Mouse (Mus musculus) layer of hippocampus, postnatal 10 days (tissue): ENCODE results near the gene Stt3b. TPM values are rescaled to one million over a fixed set of nuclear protein-coding genes. Genes with fewer than 3 reads are reported as not detected.

Experiments
- DNase-seq, 2 experiments: peaks; one replicate each; pipeline ENCODE4 v3.0.0; 2021; ENCODE audit warnings: low spot score in 2 of 2
- long read RNA-seq: library from polyadenylated mRNA; stranded (forward); transcript quantifications from one replicate; pipeline ENCODE4 v2.0.0, GENCODE M21; 2023
- total RNA-seq, 2 experiments: library from RNA; stranded (reverse); gene quantifications; 2 replicates each; pipeline ENCODE4 v1.2.3; 2021

The Stt3b gene
- total RNA-seq: 100 to 1,000 TPM in 1 of 2 experiments, 10 to 100 TPM in 1; 98.2 to 105 TPM
- long read RNA-seq, full-length matches to known transcripts: 54 of 64 reads
- long read RNA-seq, partial matches to known transcripts: 4 of 64 reads
- long read RNA-seq, other reads (novel, unspliced or antisense): 6 of 64 reads

- peak; percentile 99 to 100 for DNase-seq
These were observed at the start of gene Stt3b for GRCm38 (mm10) chr9:115310346-115311222. Stt3b (minus strand) TSS chr9:115310421.

DNA sequence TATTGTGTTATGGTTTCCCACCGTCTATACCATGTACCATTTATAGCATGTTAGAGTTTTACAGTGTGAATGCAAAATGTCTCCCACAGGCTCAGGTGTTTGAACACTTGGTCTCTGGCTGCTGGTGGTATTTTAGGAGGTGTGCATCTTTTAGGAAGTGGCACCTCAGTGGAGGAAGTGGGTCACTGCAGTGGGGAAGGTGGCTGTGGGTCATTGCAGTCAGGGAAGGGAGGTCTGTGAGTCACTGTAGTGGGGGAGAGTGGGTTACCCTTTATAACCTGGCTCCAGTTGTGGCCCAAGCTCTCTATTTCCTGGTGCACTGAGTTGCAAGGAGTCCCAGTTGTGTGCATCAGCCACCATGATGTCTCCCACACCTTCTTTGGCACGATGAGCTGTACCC lies 48.2 kb upstream of the Stt3b start:
- DNase-seq: no peak

- no peak for DNase-seq
These were observed 47.8 kb upstream of the Stt3b start for GRCm38 (mm10) chr9:115357996-115358395.

GRCm38 (mm10) chr9:115356731-115357458 lies 46.7 kb upstream of the Stt3b start:
- DNase-seq: no peak

- DNase-seq: no peak
These were observed 45.8 kb upstream of the Stt3b start for GRCm38 (mm10) chr9:115355972-115356371.

- no peak for DNase-seq
These were observed 39.7 kb upstream of the Stt3b start for GRCm38 (mm10) chr9:115349741-115350512.

DNA sequence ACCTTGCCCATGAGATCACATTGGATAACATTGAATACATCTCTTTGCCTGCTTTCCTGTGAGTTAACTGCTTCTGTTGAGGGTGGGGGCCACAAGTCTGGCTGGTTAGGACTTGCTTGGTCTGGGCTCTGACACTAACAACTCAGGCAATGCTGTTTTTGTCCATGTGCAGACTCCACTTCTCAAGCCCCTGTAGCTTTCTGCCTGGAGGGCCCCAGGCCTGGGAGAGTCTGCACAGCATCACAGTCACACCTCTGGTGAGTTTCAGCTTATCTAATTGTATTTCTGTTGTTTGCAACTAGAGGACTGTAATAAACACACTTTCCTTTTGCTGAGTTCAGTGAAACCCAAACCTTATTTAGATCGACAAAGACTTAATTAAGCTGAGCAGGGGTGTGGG lies 38.9 kb upstream of the Stt3b start:
- no peak for DNase-seq

- no peak for DNase-seq
These were observed 34.7 kb upstream of the Stt3b start for GRCm38 (mm10) chr9:115344930-115345329.

DNA sequence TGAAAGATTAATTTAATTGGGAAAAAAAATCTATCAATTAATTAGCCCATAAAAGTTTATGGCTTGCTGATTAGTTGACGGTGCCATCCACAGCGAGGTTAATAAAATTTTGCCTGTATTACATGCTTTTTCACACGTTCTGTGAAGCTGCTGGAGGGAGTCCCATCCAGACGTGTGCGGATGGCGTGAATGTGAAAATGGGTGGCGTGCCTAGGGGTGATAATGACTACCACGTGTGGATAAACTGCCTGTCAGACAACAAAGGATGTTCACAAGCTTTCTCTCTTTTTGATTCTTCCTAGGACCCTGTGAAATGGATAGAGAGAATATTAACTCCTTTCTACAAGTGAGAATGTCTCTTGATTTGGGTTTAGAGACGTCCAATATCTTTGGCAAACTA lies 31.4 kb upstream of the Stt3b start:
- DNase-seq: no peak

DNA sequence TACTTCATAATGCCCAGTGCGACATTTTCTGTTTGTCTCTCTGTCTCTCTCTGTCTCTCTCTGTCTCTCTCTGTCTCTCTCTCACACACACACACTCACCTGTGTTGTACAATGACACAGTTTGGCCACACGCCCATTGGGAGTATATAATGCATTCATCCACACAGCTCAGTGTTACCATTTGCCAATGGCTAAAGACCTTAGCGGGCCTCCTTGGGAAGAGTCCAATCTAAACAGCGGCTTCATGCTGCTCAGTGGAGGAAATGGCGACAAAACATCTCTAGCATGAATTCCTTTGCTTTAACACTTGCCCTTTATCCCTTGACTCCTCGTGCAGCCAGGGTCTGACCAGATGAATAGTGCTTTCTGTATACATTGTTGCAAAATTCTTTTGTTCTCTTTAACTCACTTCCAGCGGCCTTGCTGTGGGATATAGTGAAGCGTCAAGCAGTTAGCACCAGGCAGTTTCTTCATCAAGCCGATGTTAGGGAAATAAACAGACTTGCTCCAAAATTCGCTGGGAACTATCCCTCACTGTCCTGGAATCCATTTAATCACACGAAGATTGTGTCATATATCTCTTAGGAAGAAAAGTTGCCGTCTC lies 30.1 kb upstream of the Stt3b start:
- DNase-seq: no peak

- DNase-seq: no peak
These were observed 28.6 kb upstream of the Stt3b start for GRCm38 (mm10) chr9:115338816-115339215.

- DNase-seq: no peak
These were observed 22.8 kb upstream of the Stt3b start for GRCm38 (mm10) chr9:115333016-115333415.

DNA sequence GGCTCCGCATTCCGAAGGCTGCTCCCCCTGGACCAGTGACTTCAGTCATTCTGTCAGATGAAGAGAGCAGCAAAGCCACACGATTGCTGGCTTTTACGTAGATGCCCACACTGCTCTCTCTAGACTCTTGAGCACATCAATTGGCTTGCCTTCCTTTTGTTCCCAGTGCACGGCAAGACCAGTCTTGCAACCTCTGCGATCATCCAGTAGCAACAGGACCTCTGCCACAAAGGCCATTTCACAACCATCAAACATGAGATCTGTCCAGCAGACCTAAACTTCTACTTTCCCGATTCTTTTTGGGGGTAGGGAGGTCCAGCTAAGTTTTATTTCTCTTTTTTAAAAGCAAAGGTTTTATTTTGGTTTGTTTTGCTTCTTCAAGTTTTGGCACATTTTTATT lies 22.1 kb upstream of the Stt3b start:
- no peak for DNase-seq

GRCm38 (mm10) chr9:115330861-115331476 lies 20.7 kb upstream of the Stt3b start:
- no peak for DNase-seq

DNA sequence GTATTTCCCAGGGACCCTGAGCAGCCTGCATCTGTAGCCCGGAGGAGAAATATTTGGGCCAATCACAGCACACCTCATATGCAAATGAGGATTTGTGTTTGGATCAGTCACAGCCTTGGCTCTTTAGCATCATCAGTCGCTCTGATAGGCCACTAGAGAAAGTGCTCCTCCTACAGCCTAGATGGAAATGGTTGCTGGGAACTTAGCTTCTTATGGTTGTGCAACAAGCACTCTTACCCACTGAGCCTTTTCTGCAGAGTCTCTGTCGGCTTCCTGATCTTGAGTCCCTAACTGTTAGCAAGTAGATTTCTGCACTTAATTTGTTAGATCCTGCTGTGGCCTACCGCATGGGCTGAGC lies 16.3 kb upstream of the Stt3b start:
- no peak for DNase-seq

- no peak for DNase-seq
These were observed 15.8 kb upstream of the Stt3b start for GRCm38 (mm10) chr9:115325831-115326532.

DNA sequence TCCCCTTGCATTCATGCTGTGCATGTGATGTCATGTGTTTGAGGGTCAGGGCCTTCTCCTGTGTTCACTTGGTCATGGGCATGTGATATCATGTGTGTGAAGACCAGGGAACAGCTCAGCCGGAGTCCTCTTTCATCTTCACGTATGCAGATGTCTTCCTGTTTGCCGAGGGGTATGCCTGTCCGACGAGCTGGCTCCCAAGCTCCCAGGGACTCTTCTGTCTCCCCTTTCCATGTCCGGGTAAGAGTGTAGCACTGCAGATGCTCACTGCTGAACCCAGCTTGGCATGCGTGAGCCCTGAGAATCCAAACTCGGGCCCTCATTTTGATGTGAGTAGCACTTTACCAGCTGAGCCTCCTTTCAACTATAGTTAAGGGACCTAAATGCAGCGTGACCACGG lies 13.4 kb upstream of the Stt3b start:
- DNase-seq: no peak

DNA sequence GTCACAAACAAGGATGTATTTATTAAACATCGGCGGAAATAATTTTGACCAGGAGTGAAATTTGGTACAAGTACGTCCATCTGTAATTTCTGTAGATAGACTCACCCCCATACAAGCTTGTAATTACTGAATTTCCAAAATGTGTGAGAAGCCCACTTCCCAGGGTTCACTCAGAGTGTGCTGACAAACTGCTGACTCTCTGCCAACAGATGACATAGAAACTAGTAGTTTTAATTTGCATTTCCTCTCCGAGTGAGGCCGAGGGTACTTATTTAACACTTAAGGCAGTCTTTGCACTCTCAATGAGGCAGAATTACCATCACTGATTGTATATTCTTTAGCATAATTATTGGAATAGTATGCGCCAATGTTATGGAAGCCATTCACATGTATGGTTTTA lies 12.2 kb upstream of the Stt3b start:
- no peak for DNase-seq

DNA sequence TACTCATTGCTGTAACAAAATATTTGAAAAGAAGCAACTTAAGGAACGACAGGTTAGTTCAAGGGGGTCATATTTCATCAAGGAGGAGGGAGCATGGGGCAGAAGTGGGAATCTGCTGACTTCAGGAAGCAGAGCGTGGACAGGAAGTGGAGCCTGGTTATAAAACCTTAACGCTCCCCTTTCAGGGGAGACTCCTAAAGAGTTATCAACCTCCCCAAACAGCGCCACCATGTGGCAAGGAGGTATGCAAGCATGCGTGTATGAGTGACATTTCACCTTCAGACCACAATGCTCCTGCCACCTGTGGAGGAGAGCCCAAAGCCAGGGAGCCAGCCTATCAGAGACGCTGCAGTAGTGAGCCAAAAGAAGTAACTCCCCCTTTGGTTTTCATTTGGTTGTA lies 10.8 kb upstream of the Stt3b start:
- no peak for DNase-seq

GRCm38 (mm10) chr9:115320156-115320555 lies 9.9 kb upstream of the Stt3b start:
- DNase-seq: no peak
